Mouse (Mus musculus) hindbrain, embryonic 11.5 days (tissue): ENCODE results near the gene Rfx7. TPM values are rescaled to one million over a fixed set of nuclear protein-coding genes. Genes with fewer than 3 reads are reported as not detected.
"Not testable (repeated sequence)": the region's sequence is repeated elsewhere in the genome, so short reads cannot be mapped to it uniquely, and the experiment has no call there.

Experiments
- ATAC-seq: fragments of 200-750 bp; cut with Nextera tagmentation; 2 replicates; pipeline ENCODE4 v1.8.0; 2017; ENCODE audit warnings: mild to moderate bottlenecking, moderate TSS enrichment, moderate library complexity; ENCODE audit not compliant: low FRiP score
- DNase-seq: peaks from one replicate; pipeline ENCODE4 v3.0.0-alpha.2; 2015; ENCODE audit warnings: low spot score
- H3K27ac ChIP-seq: fragments of 300-500 bp; sonication (generic); 2 replicates; pipeline ENCODE4 v1.5.1; 2014; ENCODE audit warnings: mild to moderate bottlenecking, low read depth, low read length
- H3K27me3 ChIP-seq: fragments of 300-500 bp; sonication (generic); 2 replicates; pipeline ENCODE4 v1.6.1; 2014; ENCODE audit warnings: mild to moderate bottlenecking, low read length, moderate library complexity, mixed read lengths; ENCODE audit not compliant: control insufficient read depth, insufficient read depth
- H3K36me3 ChIP-seq: fragments of 300-500 bp; sonication (generic); 2 replicates; pipeline ENCODE4 v1.6.1; 2014; ENCODE audit warnings: mild to moderate bottlenecking, low read length, moderate library complexity, mixed read lengths; ENCODE audit not compliant: control insufficient read depth, insufficient read depth
- H3K4me1 ChIP-seq: fragments of 300-500 bp; sonication (generic); replicated peaks from 2 replicates; pipeline ENCODE4 v1.6.1; 2014; ENCODE audit warnings: low read length, mixed read lengths; ENCODE audit not compliant: control insufficient read depth, insufficient read depth
- H3K4me2 ChIP-seq: fragments of 300-500 bp; sonication (generic); replicated peaks from 2 replicates; pipeline ENCODE4 v1.6.1; 2014; ENCODE audit warnings: mild to moderate bottlenecking, low read depth, low read length
- H3K4me3 ChIP-seq: fragments of 300-500 bp; sonication (generic); 2 replicates; pipeline ENCODE4 v1.5.1; 2014; ENCODE audit warnings: low read depth, low read length
- H3K9ac ChIP-seq: fragments of 300-500 bp; sonication (generic); 2 replicates; pipeline ENCODE4 v1.6.1; 2014; ENCODE audit warnings: low read depth, low read length
- H3K9me3 ChIP-seq: fragments of 300-500 bp; sonication (generic); 2 replicates; pipeline ENCODE4 v1.6.1; 2016; ENCODE audit warnings: low read length; ENCODE audit not compliant: control insufficient read depth
- WGBS: fragments of 180-500 bp; shearing (Covaris S2); extraction: QIAGEN DNeasy Blood & Tissue Kit; methylation state at CpG from one replicate; pipeline ENCODE4 v1.1.7; 2014; 5-methylcytosine and 5-hydroxymethylcytosine counted together
- polyA plus RNA-seq: library from polyadenylated mRNA; unstranded; fragments of >200 nt; fragmentation: Nextera tagmentation; extraction: Ambion mirVana; gene quantifications from 2 replicates; pipeline ENCODE4 v1.2.1, GENCODE M21; 2014

The Rfx7 gene
- polyA plus RNA-seq, 1 experiment from 2014 or later = 26.4 TPM

DNA sequence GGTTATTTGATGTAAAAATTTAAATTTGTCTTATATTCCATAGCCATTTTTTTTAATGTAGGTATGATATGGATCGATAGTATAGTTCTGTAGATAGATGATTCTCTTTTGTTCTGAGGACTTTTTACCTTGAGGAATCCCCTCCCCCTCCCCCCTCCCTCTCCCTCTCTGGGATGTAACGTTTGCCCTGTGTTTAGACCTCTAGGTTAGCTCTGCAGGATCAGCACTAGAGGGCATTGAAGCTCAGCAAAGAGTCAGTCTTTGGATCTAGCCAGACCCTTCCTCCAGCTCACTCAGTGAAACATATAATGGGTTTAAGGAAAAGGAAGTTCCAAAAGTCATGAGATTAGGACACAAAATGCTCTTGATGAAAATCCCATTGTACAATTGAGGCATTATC lies 35.1 kb downstream of the Rfx7 start:
- Histone ChIP-seq H3K9me3 (no peaks in the 10 kb centered on the region), H3K36me3 (no peaks in the 10 kb centered on the region), H3K27ac (no peak overlapping the region), H3K4me3 (no peak overlapping the region), H3K27me3 (no peaks in the 10 kb centered on the region), H3K4me1 (no peaks in the 10 kb centered on the region), H3K4me2 (no peak overlapping the region), H3K9ac (no peak overlapping the region)
- no peak for ATAC-seq
- DNase-seq = no peak
- WGBS = 52% methylated on average over 2 of the region's 2 CpGs

DNA sequence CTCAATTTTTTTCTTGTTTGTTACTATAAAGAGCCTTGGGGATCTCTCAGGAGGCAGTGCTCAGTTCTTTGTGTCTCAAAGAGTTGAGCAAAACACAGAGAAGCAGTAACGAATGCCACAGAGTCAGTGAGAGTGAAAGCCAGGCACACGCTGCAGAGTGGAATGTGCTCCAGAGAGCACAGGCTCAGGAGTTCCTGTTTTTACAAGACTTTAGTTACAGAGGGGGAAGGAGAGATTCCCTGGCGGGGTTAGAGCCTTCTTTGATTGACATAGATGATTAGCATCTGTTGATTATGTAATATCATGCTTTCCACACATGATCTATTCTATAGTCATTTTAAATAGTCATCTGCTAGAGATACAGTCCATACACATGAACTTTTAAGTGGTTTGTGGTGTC lies 48.2 kb downstream of the Rfx7 start:
- Histone ChIP-seq H3K36me3 (no peaks in the 10 kb centered on the region), H3K9ac (no peak overlapping the region), H3K9me3 (no peaks in the 10 kb centered on the region), H3K4me3 (no peak overlapping the region), H3K4me1 (no peaks in the 10 kb centered on the region), H3K27me3 (no peaks in the 10 kb centered on the region), H3K27ac (no peak overlapping the region), H3K4me2 (no peak overlapping the region)
- no peak for DNase-seq
- 37% methylated on average over 3 of the region's 3 CpGs for WGBS
- ATAC-seq = no peak

DNA sequence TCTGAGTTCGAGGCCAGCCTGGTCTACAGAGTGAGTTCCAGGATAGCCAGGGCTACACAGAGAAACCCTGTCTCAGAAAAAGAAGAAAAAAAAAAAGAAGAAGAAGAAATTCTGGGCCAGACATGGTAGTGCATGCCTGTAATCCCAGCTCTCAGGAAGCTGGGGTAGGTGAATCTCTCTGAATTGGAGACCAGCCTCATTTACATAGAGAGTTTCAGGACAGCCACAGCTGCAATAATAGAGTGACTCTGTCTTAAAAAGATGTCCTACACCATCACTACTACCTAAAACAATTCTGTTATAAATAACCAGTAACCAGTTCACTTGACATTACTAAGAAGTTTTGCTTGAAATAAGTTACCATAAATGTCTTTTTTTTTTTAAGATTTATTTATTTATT lies 58.8 kb downstream of the Rfx7 start:
- ATAC-seq (no peak), DNase-seq (no peak)
- H3K4me3 ChIP-seq = no peak overlapping the region
- no peak overlapping the region for H3K4me2 ChIP-seq
- no peak overlapping the region for H3K27ac ChIP-seq
- no peaks in the 10 kb centered on the region for H3K27me3 ChIP-seq
- H3K9me3 ChIP-seq = no peaks in the 10 kb centered on the region
- H3K9ac ChIP-seq = no peak overlapping the region
- WGBS = 80% methylated on average over 1 of the region's 1 CpGs
- no peaks in the 10 kb centered on the region for H3K4me1 ChIP-seq
- no peaks in the 10 kb centered on the region for H3K36me3 ChIP-seq

DNA sequence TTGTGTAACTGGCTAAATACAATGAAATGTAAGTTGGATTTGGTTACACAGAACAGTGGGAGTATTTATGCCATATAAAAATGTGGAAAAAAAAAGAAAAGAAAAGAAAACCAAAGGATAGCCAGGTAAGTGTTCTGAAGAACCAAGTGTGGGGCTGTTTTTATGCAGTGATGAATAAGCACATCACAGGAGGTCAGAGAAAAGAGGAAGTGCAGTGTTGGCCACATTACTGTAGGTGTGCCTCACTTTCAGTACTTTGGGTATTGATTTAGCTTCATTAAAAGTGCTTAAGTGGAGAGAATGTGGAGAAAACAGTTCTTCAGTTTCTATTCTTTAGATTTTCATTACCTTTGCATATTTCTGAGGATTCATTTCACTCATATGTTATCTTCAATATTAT lies 60.0 kb downstream of the Rfx7 start:
- Histone ChIP-seq H3K4me3 (no peak overlapping the region), H3K9ac (no peak overlapping the region), H3K36me3 (no peaks in the 10 kb centered on the region), H3K4me2 (no peak overlapping the region), H3K27me3 (no peaks in the 10 kb centered on the region), H3K4me1 (no peaks in the 10 kb centered on the region), H3K9me3 (no peaks in the 10 kb centered on the region), H3K27ac (no peak overlapping the region)
- no peak for ATAC-seq
- no peak for DNase-seq

DNA sequence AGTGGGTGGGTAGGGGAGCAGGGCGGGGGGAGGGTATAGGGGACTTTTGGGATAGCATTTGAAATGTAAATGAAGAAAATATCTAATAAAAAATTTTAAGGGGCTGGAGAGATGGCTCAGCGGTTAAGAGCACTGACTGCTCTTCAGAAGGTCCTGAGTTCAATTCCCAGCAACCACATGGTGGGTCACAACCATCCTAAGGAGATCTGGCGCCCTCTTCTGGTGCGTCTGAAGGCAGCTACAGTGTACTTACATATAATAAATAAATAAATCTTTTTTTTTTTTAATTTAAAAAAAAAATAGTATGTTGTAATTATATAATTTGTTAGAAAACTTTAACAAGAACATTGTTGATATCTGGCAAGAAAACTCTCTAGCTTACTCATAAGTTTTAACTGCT lies 62.6 kb downstream of the Rfx7 start:
- H3K9ac ChIP-seq, H3K4me2 ChIP-seq, H3K4me1 ChIP-seq, H3K9me3 ChIP-seq, H3K27me3 ChIP-seq, DNase-seq, H3K4me3 ChIP-seq, H3K36me3 ChIP-seq, ATAC-seq, H3K27ac ChIP-seq: not testable (repeated sequence)
- 80% methylated on average over 4 of the region's 4 CpGs for WGBS

DNA sequence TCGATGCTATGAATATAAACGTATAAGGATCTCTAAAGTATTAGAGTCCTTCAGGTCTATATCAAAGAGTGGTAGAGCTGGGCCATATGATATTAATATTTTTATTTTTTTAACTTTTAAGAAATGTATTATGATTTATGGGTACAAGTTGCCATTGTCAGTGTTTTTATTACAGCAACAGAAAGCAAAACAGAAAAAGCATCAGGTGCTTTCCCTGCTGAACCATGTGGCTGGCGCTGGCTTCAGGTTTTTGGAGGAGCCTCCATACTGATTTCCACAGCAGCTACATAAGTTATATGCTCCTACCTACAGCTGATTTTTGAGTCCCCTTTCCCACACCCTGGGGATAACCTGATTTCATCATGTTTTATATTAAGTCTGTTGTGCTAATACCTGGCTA lies 68.1 kb downstream of the Rfx7 start:
- Histone ChIP-seq H3K27ac (no peak overlapping the region), H3K4me1 (no peaks in the 10 kb centered on the region), H3K9ac (no peak overlapping the region), H3K4me2 (no peak overlapping the region), H3K4me3 (no peak overlapping the region), H3K36me3 (no peaks in the 10 kb centered on the region), H3K9me3 (no peaks in the 10 kb centered on the region), H3K27me3 (no peaks in the 10 kb centered on the region)
- DNase-seq (no peak), ATAC-seq (no peak)
- 95% methylated on average over 3 of the region's 3 CpGs for WGBS

DNA sequence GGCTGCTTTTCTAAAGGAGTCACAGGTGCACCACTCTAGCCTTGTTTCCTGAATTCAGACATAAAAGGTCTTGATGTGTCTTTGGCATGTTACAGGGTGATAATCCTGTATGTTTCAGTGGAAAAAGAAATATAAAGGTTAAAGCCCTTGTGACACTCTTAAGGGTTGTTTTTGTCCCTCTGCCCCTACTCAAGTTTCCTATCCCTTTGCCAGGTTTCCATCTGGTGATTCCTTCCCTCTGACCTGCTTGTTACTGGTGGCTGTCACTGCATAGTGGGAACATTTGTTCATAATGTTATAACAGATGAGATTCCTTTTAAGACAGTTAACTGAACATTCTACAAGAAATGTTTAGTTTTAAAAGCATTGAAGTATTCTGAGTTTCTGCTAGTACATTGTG lies 77.7 kb downstream of the Rfx7 start:
- H3K4me1 ChIP-seq = no peaks in the 10 kb centered on the region
- ATAC-seq (no peak), DNase-seq (no peak)
- H3K4me2 ChIP-seq = no peak overlapping the region
- no peak overlapping the region for H3K9ac ChIP-seq
- H3K27me3 ChIP-seq = no peaks in the 10 kb centered on the region
- H3K27ac ChIP-seq = no peak overlapping the region
- H3K36me3 ChIP-seq = 0 out of 2 replicates have a peak, but pooled peaks cover 2% of the 10 kb centered on the region
- no peak overlapping the region for H3K4me3 ChIP-seq
- H3K9me3 ChIP-seq = no peaks in the 10 kb centered on the region

DNA sequence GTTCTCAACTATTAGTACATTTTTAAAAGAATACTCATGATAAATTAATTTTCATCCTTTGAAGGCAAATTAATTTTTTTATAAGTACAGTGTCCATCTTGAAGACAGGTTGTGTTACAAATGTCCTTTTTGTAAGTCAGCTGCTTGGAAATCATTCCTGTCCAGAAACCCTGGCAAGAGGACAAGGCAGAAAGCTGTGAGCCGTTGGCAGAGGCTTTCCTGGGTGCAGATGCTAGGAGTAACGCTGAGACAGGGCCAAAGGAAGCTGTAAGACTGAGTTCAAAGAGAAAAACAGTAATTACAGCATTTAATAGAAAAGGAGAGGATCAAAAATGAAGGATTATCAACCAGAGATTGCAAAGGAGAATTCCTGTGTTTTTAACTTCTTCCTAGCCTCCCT lies 81.8 kb downstream of the Rfx7 start:
- Histone ChIP-seq H3K27me3 (no peaks in the 10 kb centered on the region), H3K4me2 (no peak overlapping the region), H3K4me1 (no peaks in the 10 kb centered on the region), H3K4me3 (no peak overlapping the region), H3K9me3 (no peaks in the 10 kb centered on the region), H3K27ac (no peak overlapping the region), H3K36me3 (peaks cover 11% of the 10 kb centered on the region), H3K9ac (no peak overlapping the region)
- 90% methylated on average over 2 of the region's 2 CpGs for WGBS
- ATAC-seq (no peak), DNase-seq (no peak)

DNA sequence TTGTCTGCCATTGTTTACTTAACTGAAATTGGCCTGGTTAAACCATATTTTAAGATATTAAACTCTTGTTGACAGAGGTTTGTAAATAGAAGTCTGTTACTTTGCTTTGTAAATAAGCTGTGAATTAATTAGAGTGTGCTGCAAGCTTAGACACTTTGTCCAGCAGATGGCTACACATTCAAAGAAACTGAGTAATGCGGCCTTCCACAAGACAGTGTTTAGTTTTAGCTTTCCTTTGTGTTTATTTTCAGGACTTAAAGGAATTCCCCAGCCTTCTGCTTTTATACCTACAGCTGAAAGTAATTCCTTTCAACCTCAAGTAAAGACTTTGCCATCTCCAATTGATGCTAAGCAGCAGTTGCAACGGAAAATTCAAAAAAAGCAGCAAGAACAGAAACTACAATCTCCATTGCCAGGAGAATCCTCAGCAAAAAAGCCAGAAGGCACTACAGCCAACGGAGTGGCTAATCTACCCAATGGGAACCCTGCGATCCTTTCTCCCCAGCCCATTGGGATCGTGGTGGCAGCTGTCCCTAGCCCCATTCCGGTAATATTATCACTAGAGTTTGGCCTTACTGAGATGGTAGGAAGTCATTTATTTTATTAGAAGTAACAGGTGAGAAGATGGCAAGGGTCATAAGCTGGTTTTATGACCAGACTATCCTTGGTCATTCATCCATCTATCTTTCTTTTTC lies 82.9 kb downstream of the Rfx7 start:
- H3K27me3 ChIP-seq = no peaks in the 10 kb centered on the region
- no peak for ATAC-seq
- H3K4me1 ChIP-seq = no peaks in the 10 kb centered on the region
- no peak for DNase-seq
- H3K4me3 ChIP-seq = no peak overlapping the region
- no peak overlapping the region for H3K27ac ChIP-seq
- H3K4me2 ChIP-seq = no peak overlapping the region
- no peaks in the 10 kb centered on the region for H3K9me3 ChIP-seq
- 83% methylated on average over 6 of the region's 6 CpGs for WGBS
- peaks cover 11% of the 10 kb centered on the region for H3K36me3 ChIP-seq
- no peak overlapping the region for H3K9ac ChIP-seq
